Mouse (Mus musculus): ENCODE measurements around the gene Ina.

- no peak for TF ChIP-seq POLR2A (IDR thresholded peaks at IDR 0.05; ENCODE audit: borderline replicate concordance, extremely low read depth, insufficient read depth, insufficient read length, poor library complexity, severe bottlenecking)
- no peak for TF ChIP-seq CTCF (IDR thresholded peaks at IDR 0.05; ENCODE audit: borderline replicate concordance, extremely low read depth, insufficient read depth, insufficient read length)
Measured at GRCm38 (mm10) chr19:46998168-46998870, 16.2 kb upstream of the Ina start.

Data from brain, embryonic 14.5 days (tissue).